Mouse (Mus musculus): ENCODE measurements around the gene Fam185a. TPM values are rescaled to one million over a fixed set of nuclear protein-coding genes. Genes with fewer than 3 reads are reported as not detected.

Gene Fam185a
- polyA plus RNA-seq, 1 experiment from 2014 or later: 3.9 TPM

GRCm38 (mm10) chr5:21528068-21528842 lies 103.5 kb downstream of the Fam185a start:
- no peaks in the 10 kb centered on the region for H3K27me3 ChIP-seq (replicated peaks; ENCODE audit: control insufficient read depth, insufficient read depth, low read length)
- 0 out of 2 replicates have a peak, but pooled peaks cover 5% of the 10 kb centered on the region for H3K4me1 ChIP-seq (replicated peaks; ENCODE audit: control insufficient read depth, insufficient read depth, low read length)
- no peak overlapping the region for H3K9ac ChIP-seq (ENCODE audit: low read depth, low read length)
- 62% methylated on average over 15 of the region's 15 CpGs for WGBS
- no peak overlapping the region for H3K4me2 ChIP-seq (replicated peaks; ENCODE audit: low read depth)
- no peak overlapping the region for H3K4me3 ChIP-seq (ENCODE audit: low read depth, low read length)
- H3K9me3 ChIP-seq (ENCODE audit: control insufficient read depth): no peaks in the 10 kb centered on the region
- no peak for ATAC-seq
- no peaks in the 10 kb centered on the region for H3K36me3 ChIP-seq (ENCODE audit: control insufficient read depth, insufficient read depth)
- H3K27ac ChIP-seq (ENCODE audit: low read depth, low read length): no peak overlapping the region
- TF ChIP-seq CTCF (IDR thresholded peaks at IDR 0.05; ENCODE audit: low read depth): no peak

GRCm38 (mm10) chr5:21529110-21529720 lies 104.5 kb downstream of the Fam185a start:
- H3K4me2 ChIP-seq (replicated peaks; ENCODE audit: low read depth): no peak overlapping the region
- no peaks in the 10 kb centered on the region for H3K27me3 ChIP-seq (replicated peaks; ENCODE audit: control insufficient read depth, insufficient read depth, low read length)
- H3K4me3 ChIP-seq (ENCODE audit: low read depth, low read length): no peak overlapping the region
- H3K27ac ChIP-seq (ENCODE audit: low read depth, low read length): no peak overlapping the region
- no peak overlapping the region for H3K9ac ChIP-seq (ENCODE audit: low read depth, low read length)
- H3K4me1 ChIP-seq (replicated peaks; ENCODE audit: control insufficient read depth, insufficient read depth, low read length): 0 out of 2 replicates have a peak, but pooled peaks cover 5% of the 10 kb centered on the region
- TF ChIP-seq CTCF (IDR thresholded peaks at IDR 0.05; ENCODE audit: low read depth): no peak
- H3K36me3 ChIP-seq (ENCODE audit: control insufficient read depth, insufficient read depth): no peaks in the 10 kb centered on the region
- no peaks in the 10 kb centered on the region for H3K9me3 ChIP-seq (ENCODE audit: control insufficient read depth)
- WGBS: 77% methylated on average over 8 of the region's 8 CpGs
- ATAC-seq: no peak

Other genes with a start within 250 kb of the Fam185a start
- gene Gsap, start 238.7 kb upstream of the Fam185a start, polyA plus RNA-seq (2015; fragmentation: Nextera tagmentation; extraction: Ambion mirVana): 0.81 and 0.97 TPM in 2 replicates
- 24.5 and 26.3 TPM in 2 replicates for gene Fgl2, start 52.3 kb upstream of the Fam185a start, polyA plus RNA-seq (2015; fragmentation: Nextera tagmentation; extraction: Ambion mirVana)
- gene Ccdc146, start 281 bp upstream of the Fam185a start, polyA plus RNA-seq (2015; fragmentation: Nextera tagmentation; extraction: Ambion mirVana): 0.38 and 0.44 TPM in 2 replicates
- 8.2 and 10.3 TPM in 2 replicates for gene Lrrc17, start 118.6 kb downstream of the Fam185a start, polyA plus RNA-seq (2015; fragmentation: Nextera tagmentation; extraction: Ambion mirVana)
- 0.07 and 0.08 TPM in 2 replicates for gene Fbxl13, start 220.7 kb downstream of the Fam185a start, polyA plus RNA-seq (2015; fragmentation: Nextera tagmentation; extraction: Ambion mirVana)
- 15.0 and 15.6 TPM in 2 replicates for gene Armc10, start 220.9 kb downstream of the Fam185a start, polyA plus RNA-seq (2015; fragmentation: Nextera tagmentation; extraction: Ambion mirVana)